Mouse (Mus musculus) hindbrain, embryonic 13.5 days (tissue): ENCODE measurements around the gene Higd1c. TPM values are rescaled to one million over a fixed set of nuclear protein-coding genes. Genes with fewer than 3 reads are reported as not detected.

ENCODE experiments used
- ATAC-seq: fragments of 200-750 bp; cut with Nextera tagmentation; 2 replicates; pipeline ENCODE4 v1.8.0; 2017; ENCODE audit warnings: moderate TSS enrichment; ENCODE audit not compliant: low FRiP score
- H3K27ac ChIP-seq: fragments of 300-500 bp; sonication (generic); 2 replicates; pipeline ENCODE4 v1.5.1; 2015; ENCODE audit warnings: inconsistent platforms, mild to moderate bottlenecking, moderate library complexity
- H3K27me3 ChIP-seq: fragments of 300-500 bp; sonication (generic); 2 replicates; pipeline ENCODE4 v1.6.1; 2015; ENCODE audit warnings: mild to moderate bottlenecking, inconsistent platforms
- H3K36me3 ChIP-seq: fragments of 300-500 bp; sonication (generic); 2 replicates; pipeline ENCODE4 v1.6.1; 2015; ENCODE audit warnings: mild to moderate bottlenecking, inconsistent platforms
- H3K4me1 ChIP-seq: fragments of 300-500 bp; sonication (generic); replicated peaks from 2 replicates; pipeline ENCODE4 v1.6.1; 2015; ENCODE audit warnings: inconsistent platforms
- H3K4me2 ChIP-seq: fragments of 300-500 bp; sonication (generic); 2 replicates; pipeline ENCODE4 v1.6.1; 2015; ENCODE audit warnings: inconsistent platforms, mild to moderate bottlenecking, moderate library complexity
- H3K4me3 ChIP-seq: fragments of 300-500 bp; sonication (generic); 2 replicates; pipeline ENCODE4 v1.5.1; 2015; ENCODE audit warnings: mild to moderate bottlenecking, inconsistent platforms
- H3K9ac ChIP-seq: fragments of 300-500 bp; sonication (generic); 2 replicates; pipeline ENCODE4 v1.6.1; 2015; ENCODE audit warnings: mild to moderate bottlenecking, inconsistent platforms
- H3K9me3 ChIP-seq: fragments of 300-500 bp; sonication (generic); 2 replicates; pipeline ENCODE4 v1.6.1; 2016; ENCODE audit warnings: inconsistent platforms
- WGBS: fragments of 180-500 bp; shearing (Covaris S2); methylation state at CpG from one replicate; pipeline ENCODE4 v1.1.7; 2015; 5-methylcytosine and 5-hydroxymethylcytosine counted together
- polyA plus RNA-seq: library from polyadenylated mRNA; unstranded; fragments of >200 nt; fragmentation: Nextera tagmentation; extraction: Ambion mirVana; gene quantifications from 2 replicates; pipeline ENCODE4 v1.2.1, GENCODE M21; 2015

Gene Higd1c
- polyA plus RNA-seq, 1 experiment from 2014 or later, result not detected

DNA sequence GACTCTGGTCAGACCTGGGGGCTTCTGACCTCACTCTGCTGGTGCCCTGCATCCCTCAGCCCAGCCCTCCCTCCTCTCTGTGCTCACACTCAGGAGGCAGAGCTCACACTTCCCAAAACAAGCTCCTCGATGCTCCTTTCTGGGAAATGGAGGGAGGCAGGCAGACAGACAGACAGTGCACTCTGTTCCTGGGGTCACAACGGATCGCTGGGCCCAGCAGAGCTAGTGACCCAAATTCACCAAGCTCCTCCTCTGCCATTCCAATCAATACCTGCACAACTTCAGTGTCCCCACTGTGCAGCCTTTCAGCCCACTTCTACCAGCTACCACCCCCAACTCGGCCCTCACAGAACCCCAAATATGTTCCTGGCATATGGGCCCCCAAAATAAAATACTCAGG, 37.5 kb downstream of the Higd1c start:
- no peaks in the 10 kb centered on the region for H3K9me3 ChIP-seq
- no peak overlapping the region for H3K4me2 ChIP-seq
- H3K27me3 ChIP-seq, result no peaks in the 10 kb centered on the region
- H3K36me3 ChIP-seq, result peaks cover 95% of the 10 kb centered on the region
- no peak for ATAC-seq
- H3K4me3 ChIP-seq, result no peak overlapping the region
- no peak overlapping the region for H3K9ac ChIP-seq
- H3K27ac ChIP-seq, result no peak overlapping the region
- H3K4me1 ChIP-seq, result no peaks in the 10 kb centered on the region
- WGBS, result 92% methylated on average over 4 of the region's 4 CpGs

DNA sequence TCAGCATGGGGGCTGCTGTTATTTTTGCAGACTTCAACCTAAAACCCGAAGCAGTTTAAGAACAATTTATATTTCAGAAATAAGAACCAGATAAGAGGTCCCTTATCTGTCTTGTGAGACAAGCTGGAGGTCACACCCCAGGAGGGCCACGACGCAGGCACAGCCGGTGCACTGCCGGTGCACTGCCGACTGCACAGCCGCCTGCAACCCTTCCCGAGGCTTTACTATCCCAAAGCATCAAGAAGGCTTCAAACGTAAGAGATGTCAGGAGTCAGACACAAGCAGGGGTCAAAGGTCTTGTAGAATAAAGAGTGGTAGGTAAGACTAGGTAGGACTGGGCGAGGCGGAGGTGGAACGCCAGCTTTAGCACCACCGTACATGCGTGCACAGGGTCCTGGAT, 38.0 kb downstream of the Higd1c start:
- Histone ChIP-seq H3K4me3 (no peak overlapping the region), H3K9ac (no peak overlapping the region), H3K27me3 (no peaks in the 10 kb centered on the region), H3K27ac (no peak overlapping the region), H3K9me3 (no peaks in the 10 kb centered on the region), H3K4me2 (no peak overlapping the region), H3K36me3 (peaks cover 93% of the 10 kb centered on the region), H3K4me1 (no peaks in the 10 kb centered on the region)
- 93% methylated on average over 14 of the region's 14 CpGs for WGBS
- ATAC-seq, result no peak

DNA sequence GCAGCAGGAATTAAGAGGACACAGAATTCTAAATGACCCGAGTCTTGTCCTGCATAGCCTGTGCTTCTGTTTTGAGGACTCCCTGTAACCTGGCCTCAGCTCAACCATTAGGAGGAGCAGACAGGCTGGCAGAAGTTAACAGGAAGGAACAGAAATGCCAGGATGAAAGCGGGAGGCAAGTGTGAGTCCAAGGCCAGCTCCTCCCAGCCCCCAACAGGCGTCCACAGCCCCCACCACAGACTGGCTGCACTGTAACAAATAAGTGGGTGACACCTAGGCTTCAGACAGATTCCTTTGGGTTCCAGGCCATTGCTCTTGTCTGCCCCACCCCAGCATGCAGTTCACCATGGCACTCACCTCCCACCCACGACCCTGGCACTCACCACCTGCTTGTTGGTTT, 38.5 kb downstream of the Higd1c start:
- no peak overlapping the region for H3K4me3 ChIP-seq
- no peak for ATAC-seq
- H3K36me3 ChIP-seq, result peaks cover 93% of the 10 kb centered on the region

DNA sequence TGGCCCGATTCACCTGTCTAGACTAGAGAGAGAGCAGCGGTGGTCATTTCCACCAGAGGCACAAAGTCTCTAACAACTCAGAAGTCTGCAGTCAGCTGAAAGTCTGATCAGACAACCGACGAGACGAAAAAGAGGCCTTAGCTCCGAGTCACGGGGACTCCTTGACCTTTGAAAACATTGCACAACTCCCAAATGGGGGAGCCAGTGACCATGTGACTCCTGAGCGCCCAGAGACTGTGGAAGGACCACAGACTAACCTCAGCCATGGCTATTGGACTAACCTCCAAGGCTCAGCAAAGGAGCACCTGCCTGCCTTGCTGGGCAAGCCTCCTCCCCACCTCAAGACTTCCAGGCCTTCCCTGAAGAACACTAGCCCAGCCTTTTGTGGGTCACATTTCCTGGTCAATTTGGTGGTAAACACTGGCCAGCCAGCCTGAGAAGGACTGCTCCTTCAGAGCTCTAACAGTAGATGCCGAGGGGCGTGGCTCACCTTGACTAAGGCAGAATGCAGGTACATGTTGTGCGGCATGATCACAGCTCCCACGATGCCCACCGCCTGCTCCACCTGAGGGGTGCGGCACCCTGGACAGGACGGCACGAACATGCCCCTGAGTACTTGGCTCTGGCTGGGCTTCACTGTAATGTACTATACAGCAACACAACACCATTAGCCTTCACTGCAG, 39.1 kb downstream of the Higd1c start:
- no peak overlapping the region for H3K4me2 ChIP-seq
- no peaks in the 10 kb centered on the region for H3K9me3 ChIP-seq
- H3K9ac ChIP-seq, result no peak overlapping the region
- H3K4me3 ChIP-seq, result no peak overlapping the region
- peaks cover 93% of the 10 kb centered on the region for H3K36me3 ChIP-seq
- 95% methylated on average over 16 of the region's 16 CpGs for WGBS
- no peak for ATAC-seq
- no peaks in the 10 kb centered on the region for H3K4me1 ChIP-seq
- no peak overlapping the region for H3K27ac ChIP-seq
- H3K27me3 ChIP-seq, result no peaks in the 10 kb centered on the region

More for the DNA sequence above, 38.5 kb downstream of the Higd1c start:
- Histone ChIP-seq H3K9ac (no peak overlapping the region), H3K4me1 (no peaks in the 10 kb centered on the region), H3K9me3 (no peaks in the 10 kb centered on the region), H3K4me2 (no peak overlapping the region), H3K27me3 (no peaks in the 10 kb centered on the region), H3K27ac (no peak overlapping the region)
- WGBS, result 95% methylated on average over 4 of the region's 4 CpGs

DNA sequence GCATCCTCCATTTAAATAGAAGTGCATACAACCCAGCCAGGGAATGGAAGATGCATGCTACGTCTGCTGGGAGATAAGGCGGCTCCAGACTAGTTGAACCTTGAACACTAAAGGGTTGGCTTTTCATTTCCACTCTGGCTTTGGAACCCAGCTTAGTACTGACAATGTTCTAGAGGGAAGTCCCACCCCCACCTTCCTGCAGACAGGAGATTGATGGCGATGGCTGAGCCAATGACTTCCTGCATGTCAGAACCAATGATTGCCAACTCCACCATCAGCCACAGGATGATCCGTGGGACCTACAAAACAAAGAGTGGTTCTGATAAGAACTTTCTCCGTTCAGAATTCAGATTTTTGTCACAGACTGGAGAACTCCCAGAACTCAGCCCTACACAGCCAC, 41.7 kb downstream of the Higd1c start:
- Histone ChIP-seq H3K9ac (no peak overlapping the region), H3K36me3 (peaks cover 93% of the 10 kb centered on the region), H3K4me1 (no peaks in the 10 kb centered on the region), H3K4me2 (no peak overlapping the region), H3K9me3 (no peaks in the 10 kb centered on the region), H3K27me3 (no peaks in the 10 kb centered on the region), H3K4me3 (no peak overlapping the region), H3K27ac (no peak overlapping the region)
- ATAC-seq, result no peak
- WGBS, result 88% methylated on average over 5 of the region's 5 CpGs

DNA sequence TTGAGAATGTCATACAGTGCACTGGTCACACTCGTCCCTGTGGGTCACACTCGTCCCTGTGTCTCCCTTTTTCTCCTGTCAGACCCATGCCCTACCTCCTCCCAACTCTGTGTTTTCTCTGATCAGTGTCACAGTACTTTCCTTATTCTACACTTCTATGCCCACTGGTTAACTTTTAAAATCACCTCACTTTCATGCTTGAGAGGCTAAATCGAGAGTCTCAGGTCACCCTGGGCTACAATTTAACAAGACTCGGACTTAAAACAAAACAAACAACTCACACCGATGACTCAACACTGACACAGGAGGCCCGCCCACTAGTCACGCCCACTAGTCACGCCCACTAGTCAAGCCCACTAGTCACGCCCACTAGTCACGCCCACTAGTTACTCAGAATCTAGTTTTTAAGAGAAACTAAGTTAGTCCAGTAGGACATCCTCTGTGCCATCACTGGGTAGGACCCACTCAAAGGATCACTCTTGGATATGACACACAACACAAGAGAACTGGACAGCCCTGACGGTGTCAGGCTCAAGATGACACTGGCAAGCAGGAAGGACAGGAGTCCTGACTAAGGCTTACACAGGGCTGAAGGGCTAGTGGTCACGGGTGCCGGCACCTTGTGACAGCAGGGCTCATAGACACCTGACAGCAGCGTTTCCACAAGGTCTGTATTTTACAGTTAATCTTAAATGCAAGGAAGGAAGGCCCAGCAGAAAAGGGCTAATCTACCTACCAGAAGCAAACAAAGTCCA, 46.8 kb downstream of the Higd1c start:
- H3K36me3 ChIP-seq, result peaks cover 51% of the 10 kb centered on the region

DNA sequence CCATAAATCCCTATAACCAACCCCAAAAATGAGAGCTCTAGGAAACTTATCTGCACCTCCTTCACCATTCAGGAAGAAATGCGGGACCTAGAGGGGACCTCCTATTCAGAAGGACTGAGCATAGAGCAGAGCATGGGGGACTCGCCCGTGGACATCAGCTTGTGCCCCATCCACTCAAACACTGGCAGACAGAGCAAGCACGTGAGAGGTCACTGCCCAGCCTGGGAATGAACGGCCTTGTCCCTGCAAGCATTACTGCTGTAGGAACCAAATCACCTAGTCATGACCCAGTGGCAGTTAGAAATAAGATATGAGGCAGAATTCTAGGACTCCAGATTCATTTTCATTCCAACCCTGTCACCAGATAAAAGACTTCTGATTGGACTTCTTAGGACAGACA, 47.4 kb downstream of the Higd1c start:
- Histone ChIP-seq H3K9ac (no peak overlapping the region), H3K36me3 (peaks cover 48% of the 10 kb centered on the region), H3K27ac (no peak overlapping the region), H3K9me3 (no peaks in the 10 kb centered on the region), H3K4me3 (no peak overlapping the region), H3K4me1 (peaks cover 6% of the 10 kb centered on the region; the same call in 1 of the 2 replicates), H3K4me2 (no peak overlapping the region), H3K27me3 (no peaks in the 10 kb centered on the region)
- 94% methylated on average over 5 of the region's 5 CpGs for WGBS
- no peak for ATAC-seq

More for the DNA sequence above, 46.8 kb downstream of the Higd1c start:
- no peaks in the 10 kb centered on the region for H3K9me3 ChIP-seq
- no peaks in the 10 kb centered on the region for H3K27me3 ChIP-seq
- no peak for ATAC-seq
- no peak overlapping the region for H3K4me3 ChIP-seq
- no peak overlapping the region for H3K4me2 ChIP-seq
- peaks cover 4% of the 10 kb centered on the region; the same call in 1 of the 2 replicates for H3K4me1 ChIP-seq
- no peak overlapping the region for H3K9ac ChIP-seq
- no peak overlapping the region for H3K27ac ChIP-seq
- WGBS, result 62% methylated on average over 14 of the region's 14 CpGs

DNA sequence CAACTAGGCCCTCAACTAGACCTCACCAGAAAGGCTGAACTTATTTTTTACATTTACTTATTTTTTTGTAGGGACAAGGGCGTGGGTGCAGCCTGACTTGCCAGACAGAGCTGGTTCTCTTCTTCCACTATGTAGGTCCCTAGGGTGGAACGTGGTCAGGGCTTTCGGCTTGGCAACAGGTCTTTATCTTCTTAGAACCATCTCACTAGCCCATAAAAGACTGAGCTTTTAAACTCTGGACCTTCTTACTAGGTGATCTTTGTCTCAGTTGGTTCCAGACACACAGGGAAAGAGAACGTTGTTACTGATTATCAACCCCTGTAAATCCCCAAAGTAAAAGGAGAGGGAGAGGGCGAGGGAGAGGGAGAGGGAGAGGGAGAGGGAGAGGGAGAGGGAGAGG, 49.0 kb downstream of the Higd1c start:
- no peaks in the 10 kb centered on the region for H3K27me3 ChIP-seq
- 78% methylated on average over 4 of the region's 5 CpGs for WGBS
- no peak for ATAC-seq

DNA sequence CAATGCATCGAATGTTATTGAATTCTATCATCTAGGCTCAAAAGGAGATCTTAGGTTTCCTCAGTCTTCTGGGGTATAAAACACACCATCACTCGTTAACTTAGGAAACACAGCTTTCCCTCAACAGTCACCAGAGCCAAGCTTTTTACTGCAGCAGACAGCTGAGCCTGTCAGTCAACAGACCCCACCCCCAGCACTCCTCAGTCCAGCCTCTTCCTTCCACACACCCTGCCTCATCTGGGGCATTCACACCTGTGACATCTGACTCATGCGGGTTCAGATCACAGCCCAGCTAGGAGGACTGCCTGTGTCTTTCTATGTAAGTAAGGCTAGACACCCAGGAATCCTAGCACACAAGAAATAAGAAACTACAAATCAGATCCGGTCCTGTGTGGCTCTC, 49.7 kb downstream of the Higd1c start:
- no peak overlapping the region for H3K4me3 ChIP-seq
- H3K4me1 ChIP-seq, result peaks cover 14% of the 10 kb centered on the region
- H3K36me3 ChIP-seq, result peaks cover 29% of the 10 kb centered on the region
- H3K9me3 ChIP-seq, result no peaks in the 10 kb centered on the region
- WGBS, result 82% methylated on average over 4 of the region's 4 CpGs
- H3K4me2 ChIP-seq, result no peak overlapping the region
- no peak for ATAC-seq
- H3K27ac ChIP-seq, result no peak overlapping the region
- H3K27me3 ChIP-seq, result no peaks in the 10 kb centered on the region
- H3K9ac ChIP-seq, result 0 out of 2 replicates have a peak overlapping the region, but pooled peaks have one; percentile 6

More for the DNA sequence above, 49.0 kb downstream of the Higd1c start:
- peaks cover 35% of the 10 kb centered on the region for H3K36me3 ChIP-seq
- no peak overlapping the region for H3K4me2 ChIP-seq
- H3K9me3 ChIP-seq, result no peaks in the 10 kb centered on the region
- no peak overlapping the region for H3K27ac ChIP-seq
- H3K4me1 ChIP-seq, result peaks cover 12% of the 10 kb centered on the region
- H3K4me3 ChIP-seq, result no peak overlapping the region
- no peak overlapping the region for H3K9ac ChIP-seq

DNA sequence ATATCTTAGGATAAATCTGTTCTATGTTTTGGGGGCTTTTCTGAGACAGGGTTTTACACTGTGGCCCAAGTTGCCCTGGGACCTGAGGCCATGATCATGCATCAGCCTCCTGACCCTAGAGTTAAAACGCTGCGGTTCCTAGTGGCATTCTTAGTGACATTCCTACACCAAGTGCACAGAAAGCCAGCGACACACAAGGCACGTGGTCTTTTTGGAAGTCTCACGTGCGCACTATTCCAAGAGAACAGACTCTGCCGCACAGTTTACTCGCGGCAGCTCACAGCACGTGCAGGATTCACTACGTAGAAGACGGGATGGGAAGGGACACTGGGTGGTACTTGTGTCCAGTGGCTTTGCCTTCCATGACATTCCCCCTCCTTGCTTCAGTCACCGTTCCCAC, 50.6 kb downstream of the Higd1c start:
- no peaks in the 10 kb centered on the region for H3K9me3 ChIP-seq
- H3K4me1 ChIP-seq, result peaks cover 23% of the 10 kb centered on the region
- peaks cover 19% of the 10 kb centered on the region for H3K36me3 ChIP-seq
- H3K27ac ChIP-seq, result no peak overlapping the region
- WGBS, result 96% methylated on average over 13 of the region's 13 CpGs
- H3K27me3 ChIP-seq, result no peaks in the 10 kb centered on the region
- no peak overlapping the region for H3K4me3 ChIP-seq
- no peak for ATAC-seq
- H3K9ac ChIP-seq, result no peak overlapping the region; the same call in 1 of the 2 replicates
- no peak overlapping the region for H3K4me2 ChIP-seq

DNA sequence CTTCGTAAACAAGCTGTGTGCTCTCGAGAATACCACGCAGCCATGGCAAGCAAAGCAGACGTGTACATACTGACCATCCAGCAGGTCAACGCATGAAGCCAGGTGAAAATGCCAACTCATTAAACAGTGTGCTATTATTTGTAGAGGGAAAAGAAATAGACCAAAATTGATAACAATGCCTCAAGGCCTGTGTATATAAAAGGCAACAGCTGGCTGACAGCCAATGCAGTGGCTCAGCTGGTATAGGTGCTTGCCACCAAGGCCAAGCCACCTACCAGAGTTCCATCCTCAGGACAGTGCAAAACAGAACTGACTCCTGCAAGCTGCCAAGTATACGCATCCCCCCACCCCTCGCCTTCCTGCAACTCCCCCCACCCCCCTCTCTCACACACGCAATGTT, 51.3 kb downstream of the Higd1c start:
- Histone ChIP-seq H3K9ac (no peak overlapping the region), H3K36me3 (peaks cover 12% of the 10 kb centered on the region), H3K4me3 (no peak overlapping the region), H3K4me1 (peaks cover 30% of the 10 kb centered on the region), H3K9me3 (no peaks in the 10 kb centered on the region), H3K27ac (no peak overlapping the region), H3K4me2 (no peak overlapping the region), H3K27me3 (no peaks in the 10 kb centered on the region)
- ATAC-seq, result no peak
- WGBS, result 89% methylated on average over 8 of the region's 8 CpGs

DNA sequence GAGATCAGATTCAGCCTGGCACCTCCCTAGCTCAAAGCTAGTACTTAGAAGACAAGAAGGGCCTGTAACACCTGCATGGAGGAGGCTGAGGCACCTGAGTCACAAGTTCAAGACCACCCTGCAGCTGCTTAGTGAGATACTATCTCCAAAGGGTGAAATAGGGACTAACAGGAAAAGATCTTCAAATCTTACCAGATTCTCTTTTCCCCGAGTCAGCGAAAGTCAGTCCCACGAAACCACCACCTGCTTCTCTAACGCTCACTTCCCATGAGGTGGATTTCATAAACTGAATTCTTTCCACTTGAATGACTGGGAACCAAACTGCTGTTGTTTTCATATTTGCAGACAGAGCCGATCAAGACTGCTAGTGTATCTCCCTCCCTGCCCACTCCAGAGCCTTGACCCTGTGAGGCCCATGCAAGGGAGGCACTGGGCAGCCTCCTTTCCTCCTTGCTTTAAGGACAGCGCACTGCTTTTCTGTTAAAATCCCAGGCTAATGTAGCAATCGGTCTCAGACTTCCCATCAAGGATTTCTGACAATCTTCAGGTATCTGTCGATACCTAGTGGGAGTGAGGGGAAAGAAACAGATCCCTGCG, 53.6 kb downstream of the Higd1c start:
- Histone ChIP-seq H3K9me3 (no peaks in the 10 kb centered on the region), H3K4me3 (no peak overlapping the region), H3K36me3 (no peaks in the 10 kb centered on the region), H3K27ac (no peak overlapping the region), H3K4me1 (peaks cover 46% of the 10 kb centered on the region), H3K27me3 (no peaks in the 10 kb centered on the region), H3K9ac (no peak overlapping the region), H3K4me2 (no peak overlapping the region)
- no peak for ATAC-seq
- WGBS, result 84% methylated on average over 9 of the region's 9 CpGs
